Mouse (Mus musculus) gastrocnemius, adult 18-20 months (tissue): ENCODE measurements around the gene Gm8362. TPM values are rescaled to one million over a fixed set of nuclear protein-coding genes. Genes with fewer than 3 reads are reported as not detected.
"Not testable (repeated sequence)": the region's sequence is repeated elsewhere in the genome, so short reads cannot be mapped to it uniquely, and the experiment has no call there.

Source experiments
- DNase-seq: peaks from one replicate; pipeline ENCODE4 v3.0.0; 2021; ENCODE audit warnings: low spot score
- long read RNA-seq, 2 experiments: library from polyadenylated mRNA; stranded (forward); transcript quantifications; one replicate each; pipeline ENCODE4 v2.0.0; 2021
- total RNA-seq, 2 experiments: library from RNA; stranded (reverse); gene quantifications; 2 replicates each; pipeline ENCODE4 v1.2.3; 2021

Gm8362 gene
- total RNA-seq, result not detected
- long read RNA-seq, experiment 1, result 0 reads
- long read RNA-seq, experiment 2, result 0 reads

DNA sequence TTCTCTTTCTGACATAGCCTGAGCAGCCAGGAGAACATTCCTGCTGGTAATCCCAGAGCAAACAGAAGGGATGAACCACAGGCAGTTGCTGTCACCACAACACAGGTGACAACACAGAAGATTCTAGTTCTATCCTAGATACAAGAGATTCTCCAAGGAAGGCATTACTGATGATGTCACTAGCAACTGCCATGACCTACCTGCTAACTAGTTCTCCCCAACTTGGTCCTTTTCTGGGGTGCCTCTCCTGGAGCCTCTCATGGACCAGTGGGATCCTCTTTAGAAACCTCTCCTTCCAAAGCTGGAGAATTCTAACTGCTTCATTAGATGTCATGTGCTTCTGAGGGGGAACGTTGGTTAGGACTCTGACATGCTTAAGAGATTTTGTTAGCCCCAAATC lies at the start of gene Gm8362:
TSS of gene Gm8362 (minus strand) at position 101 of the 400 bp plus-strand sequence.
- DNase-seq, result not testable (repeated sequence)

DNA sequence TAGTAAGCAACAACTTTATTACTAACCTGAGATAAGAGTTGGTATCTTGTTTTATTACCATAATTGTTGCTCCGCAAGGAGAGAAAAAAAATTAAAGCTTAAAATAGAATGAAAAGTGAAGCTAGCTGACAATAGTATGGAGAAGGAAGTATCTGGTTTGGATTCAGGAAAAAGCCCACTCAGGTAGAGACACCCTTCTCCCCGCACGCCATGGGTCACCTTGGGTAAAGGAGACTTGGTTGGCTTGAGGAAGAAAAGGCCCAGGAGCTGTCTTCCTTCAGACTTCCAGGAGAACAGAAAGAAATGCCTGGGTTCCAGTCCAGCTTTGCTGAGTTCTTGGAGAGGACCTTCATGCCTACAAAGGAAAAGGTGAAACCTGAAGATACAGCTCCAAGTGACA lies 49.1 kb upstream of the Gm8362 start:
- not testable (repeated sequence) for DNase-seq

DNA sequence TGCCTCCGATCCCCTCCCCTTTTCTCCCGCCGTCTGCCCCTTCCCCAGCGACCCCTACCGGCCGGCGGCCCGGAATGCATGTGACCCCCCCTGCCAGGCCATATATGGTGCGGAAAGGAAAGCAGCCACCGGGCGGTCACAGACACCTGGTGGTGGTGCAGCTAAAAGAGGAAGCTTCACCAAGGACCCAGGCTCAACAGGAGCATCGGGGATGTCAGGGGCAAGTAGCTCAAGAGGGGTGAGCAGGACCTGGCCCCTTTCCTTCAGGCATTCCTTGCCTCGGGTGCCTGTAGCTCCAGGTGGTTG lies 17.0 kb downstream of the Gm8362 start:
- not testable (repeated sequence) for DNase-seq

DNA sequence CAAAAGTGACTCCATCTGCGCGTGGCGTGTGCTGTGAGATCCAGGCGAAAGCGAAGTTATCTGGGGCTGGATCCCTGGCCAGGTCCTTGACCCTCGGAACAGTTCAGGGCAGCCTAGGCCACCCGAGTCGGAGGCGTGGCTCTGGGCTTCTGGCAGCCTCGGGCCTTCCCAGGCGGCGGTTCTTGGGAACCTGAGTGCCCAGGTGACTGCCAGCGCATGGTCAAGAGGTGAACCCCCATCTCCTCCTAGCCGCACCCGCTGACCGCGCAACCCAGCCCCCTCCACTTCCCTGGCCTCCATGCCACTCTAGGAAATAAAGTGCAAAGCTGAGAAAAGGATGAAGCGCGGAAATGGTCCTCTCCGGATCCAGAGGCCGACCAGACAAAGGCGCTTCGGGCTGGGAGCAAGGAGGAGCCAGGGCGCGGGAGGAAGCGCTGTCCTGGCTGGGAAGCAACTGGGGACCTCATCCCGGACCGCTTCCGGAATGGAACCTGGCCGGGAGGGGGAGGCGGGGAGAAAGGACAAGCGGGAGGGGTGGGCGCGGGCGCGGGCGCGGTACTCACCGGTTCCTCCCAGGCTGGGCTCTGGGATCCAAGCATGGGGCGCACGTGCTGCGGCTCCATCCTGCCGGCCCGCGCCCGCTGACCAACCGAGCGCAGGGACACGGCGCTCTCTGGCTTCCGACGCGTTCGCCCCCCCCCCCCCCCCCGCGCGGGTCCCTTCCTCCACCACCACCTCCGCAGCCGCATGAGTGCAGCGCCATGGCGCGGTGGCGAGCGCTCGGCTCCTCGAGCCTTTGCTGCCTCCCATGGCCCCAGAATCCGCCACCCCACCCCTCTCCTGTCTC lies 17.6 kb downstream of the Gm8362 start:
- DNase-seq, result peak; percentile 0

DNA sequence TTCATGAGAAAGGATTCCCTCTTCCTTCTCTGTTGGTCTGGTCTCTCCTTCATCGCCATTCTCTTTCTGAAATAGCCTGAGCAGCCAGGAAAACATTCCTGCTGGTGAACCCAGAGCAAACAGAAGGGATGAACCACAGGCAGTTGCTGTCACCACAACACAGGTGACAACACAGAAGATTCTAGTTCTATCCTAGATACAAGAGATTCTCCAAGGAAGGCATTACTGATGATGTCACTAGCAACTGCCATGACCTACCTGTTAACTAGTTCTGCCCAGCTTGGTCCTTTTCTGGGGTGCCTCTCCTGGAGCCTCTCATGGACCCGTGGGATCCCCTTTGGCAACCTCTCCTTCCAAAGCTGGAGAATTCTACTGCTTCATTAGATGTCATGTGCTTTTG lies 32.0 kb downstream of the Gm8362 start, which contains the start of gene Gm3636:
TSS of gene Gm3636 (minus strand) at position 101 of the 400 bp plus-strand sequence.
- DNase-seq, result not testable (repeated sequence)

DNA sequence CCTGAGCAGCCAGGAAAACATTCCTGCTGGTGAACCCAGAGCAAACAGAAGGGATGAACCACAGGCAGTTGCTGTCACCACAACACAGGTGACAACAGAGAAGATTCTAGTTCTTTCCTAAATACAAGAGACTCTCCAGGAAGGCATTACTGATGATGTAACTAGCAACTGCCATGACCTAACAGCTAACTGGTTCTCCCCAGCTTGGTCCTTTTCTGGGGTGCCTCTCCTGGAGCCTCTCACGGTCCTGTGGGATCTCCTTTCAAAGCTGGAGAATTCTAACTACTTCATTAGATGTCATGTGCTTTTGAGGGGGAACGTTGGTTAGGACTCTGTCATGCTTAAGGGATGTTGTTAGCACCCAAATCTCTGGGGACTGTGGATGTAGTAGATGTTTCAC lies 54.1 kb downstream of the Gm8362 start, which contains the start of gene Gm8050:
TSS of gene Gm8050 (minus strand) at position 101 of the 400 bp plus-strand sequence.
- DNase-seq, result not testable (repeated sequence)

Other genes with a start within 250 kb of the Gm8362 start
- gene Gm8356, start 237.1 kb downstream of the Gm8362 start, total RNA-seq, result not detected
- gene Gm3629, start 183.8 kb downstream of the Gm8362 start, total RNA-seq, result not detected
- not detected for gene Gm3460, start 152.0 kb downstream of the Gm8362 start, total RNA-seq
- not detected for gene Gm10251, start 90.2 kb downstream of the Gm8362 start, total RNA-seq
- not detected for gene Gm8050, start 54.2 kb downstream of the Gm8362 start, total RNA-seq
- 1 to 10 TPM in 1 of 2 experiments, under 1 TPM in 1; 0.82 to 1.0 TPM for gene Gm3636, start 32.1 kb downstream of the Gm8362 start, total RNA-seq
- not detected for gene Gm3642, start 65.9 kb upstream of the Gm8362 start, total RNA-seq
- under 1 TPM in 1 of 2 experiments, not detected in 1; 0.27 TPM for gene Gm3667, start 115.6 kb upstream of the Gm8362 start, total RNA-seq
- gene Gm6356, start 199.4 kb upstream of the Gm8362 start, total RNA-seq, result not detected